Mouse (Mus musculus): Measurements from ENCODE around the gene Atp6v1e2. TPM values are rescaled to one million over a fixed set of nuclear protein-coding genes. Genes with fewer than 3 reads are reported as not detected.

Atp6v1e2 gene
- total RNA-seq, 4 experiments from 2014 or later, result not detected

Other genes with a start within 250 kb of the Atp6v1e2 start
- gene Epas1, start 194.2 kb downstream of the Atp6v1e2 start, total RNA-seq (2022), result 10 to 100 TPM; 79.9 to 95.6 (median 93.9) TPM
- not detected for gene Tmem247, start 30.5 kb downstream of the Atp6v1e2 start, total RNA-seq (2022)
- 100 to 1,000 TPM; 149 to 182 (median 166) TPM for gene Rhoq, start 15.2 kb upstream of the Atp6v1e2 start, total RNA-seq (2022)
- 1 to 10 TPM in 3 of 4 experiments, under 1 TPM in 1; 0.99 to 2.6 (median 2.2) TPM for gene Pigf, start 77.5 kb upstream of the Atp6v1e2 start, total RNA-seq (2022)
- gene Cript, start 77.7 kb upstream of the Atp6v1e2 start, total RNA-seq (2022), result 10 to 100 TPM; 47.8 to 60.7 (median 55.5) TPM
- gene Socs5, start 159.8 kb upstream of the Atp6v1e2 start, total RNA-seq (2022), result 10 to 100 TPM; 13.1 to 17.8 (median 15.2) TPM